Mouse (Mus musculus) cerebellum, adult 9-11 months (tissue): ENCODE measurements around the gene Nrxn3.

Source experiments
- DNase-seq: peaks from one replicate; pipeline ENCODE4 v3.0.0; 2022

Gene Nrxn3

GRCm38 (mm10) chr12:89073167-89073743 is 350.6 kb downstream of the Nrxn3 start:
- no peak for DNase-seq

DNA sequence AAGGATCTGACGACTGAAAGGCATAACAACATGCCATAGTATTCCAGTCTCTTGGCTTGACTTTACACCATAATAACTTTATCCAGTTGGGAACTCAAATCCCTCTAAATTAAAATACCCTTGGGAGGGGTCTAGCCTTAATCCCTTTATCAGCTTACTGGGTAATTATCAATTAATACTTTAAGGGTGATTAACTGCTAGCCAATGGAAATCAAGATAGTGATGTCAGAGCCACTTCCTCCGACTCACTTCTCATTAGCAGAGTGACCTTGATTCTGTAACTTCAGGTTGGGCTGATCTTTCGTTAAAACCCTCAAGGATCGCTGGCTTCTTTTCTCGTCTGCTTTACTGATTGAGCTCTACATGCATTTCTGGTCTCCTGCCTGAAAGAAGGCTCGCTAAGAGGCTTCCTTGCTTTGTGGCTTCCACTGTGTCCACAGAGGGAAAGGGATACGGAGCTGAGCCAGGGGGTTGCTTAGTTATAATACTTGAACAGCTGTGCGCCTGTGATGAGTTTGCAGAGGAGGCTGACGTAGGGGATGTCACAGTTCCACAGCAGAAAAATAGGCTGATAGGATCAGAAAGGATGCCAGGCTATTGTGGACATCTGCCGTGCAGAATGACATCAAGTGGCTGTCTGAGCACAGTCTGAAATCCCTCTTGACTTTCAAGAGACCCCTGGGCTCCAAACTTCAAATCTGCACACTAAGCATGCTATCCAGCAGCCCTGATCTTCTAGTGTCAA is 352.0 kb downstream of the Nrxn3 start:
- no peak for DNase-seq

GRCm38 (mm10) chr12:89093806-89094479 is 371.3 kb downstream of the Nrxn3 start:
- DNase-seq: no peak

- DNase-seq: no peak
Measured at GRCm38 (mm10) chr12:89097561-89097960, 374.9 kb downstream of the Nrxn3 start.

DNA sequence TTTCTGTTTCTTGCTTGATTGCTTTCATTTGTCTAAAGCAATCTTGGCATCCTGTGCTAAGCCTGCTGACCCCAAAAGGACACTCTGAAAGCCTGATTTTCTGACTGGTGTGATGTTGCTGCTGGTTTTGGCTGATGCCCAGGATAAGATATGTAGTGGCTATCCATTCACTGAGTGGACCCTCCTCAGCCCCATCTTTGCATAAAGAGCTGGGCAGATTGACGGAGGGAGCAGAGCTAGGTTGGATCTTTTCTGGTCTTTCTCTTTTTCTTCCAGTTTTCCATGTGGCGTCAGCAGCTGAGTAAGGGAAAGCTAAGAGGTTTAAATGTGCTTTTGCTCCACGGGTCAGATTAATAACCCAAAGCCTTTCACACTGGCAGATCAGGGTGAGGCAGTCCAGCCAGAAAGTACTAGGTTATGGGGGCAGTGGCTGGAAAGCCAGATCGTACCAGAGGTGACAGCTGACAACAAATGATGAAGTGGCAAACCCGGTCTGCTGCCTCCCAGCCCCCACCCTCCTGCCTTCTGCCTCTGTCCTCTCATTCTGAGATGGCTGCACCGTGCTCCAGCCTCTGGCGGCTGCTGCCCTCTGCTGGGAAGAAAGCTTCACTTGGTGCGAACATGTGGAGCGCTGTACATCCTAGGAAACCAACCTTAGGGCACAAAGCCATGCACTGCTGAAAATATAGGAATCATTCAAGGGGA is 383.5 kb downstream of the Nrxn3 start:
- DNase-seq: peak; percentile 39

DNA sequence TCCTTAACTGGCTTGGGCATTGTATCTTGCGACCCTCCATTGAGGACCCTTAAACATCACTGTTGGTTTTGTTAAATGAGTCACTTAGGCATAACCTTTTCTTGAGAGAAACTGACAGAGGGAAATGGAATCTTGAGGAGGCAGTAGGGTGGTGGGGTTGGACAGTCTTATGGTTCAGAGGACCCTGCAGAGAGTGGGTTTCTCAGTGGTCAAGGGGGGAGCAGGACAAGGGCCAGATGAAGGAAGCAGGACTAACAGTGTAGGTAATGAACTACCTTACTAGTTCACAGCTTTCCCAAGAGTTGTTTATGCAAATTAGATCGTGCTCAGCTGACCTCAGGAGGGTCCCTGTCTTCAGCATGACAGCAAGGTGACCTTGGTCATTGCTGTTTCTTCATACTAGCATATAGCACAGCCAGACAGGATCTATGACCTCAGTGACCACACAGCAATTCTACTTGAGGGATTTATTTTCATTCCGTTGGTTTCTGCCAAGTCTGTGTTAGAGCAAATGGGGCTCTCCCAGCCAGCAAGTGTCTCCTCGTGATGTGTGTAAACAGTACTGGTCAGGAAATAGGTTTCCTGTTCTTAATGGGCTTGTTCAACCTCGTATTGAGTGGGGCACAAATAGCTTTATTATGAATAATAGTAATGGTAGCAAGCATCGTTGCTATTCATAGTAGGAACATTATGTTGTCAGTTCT is 384.4 kb downstream of the Nrxn3 start:
- DNase-seq: no peak

- no peak for DNase-seq
Measured at GRCm38 (mm10) chr12:89109779-89110335, 387.2 kb downstream of the Nrxn3 start.

DNA sequence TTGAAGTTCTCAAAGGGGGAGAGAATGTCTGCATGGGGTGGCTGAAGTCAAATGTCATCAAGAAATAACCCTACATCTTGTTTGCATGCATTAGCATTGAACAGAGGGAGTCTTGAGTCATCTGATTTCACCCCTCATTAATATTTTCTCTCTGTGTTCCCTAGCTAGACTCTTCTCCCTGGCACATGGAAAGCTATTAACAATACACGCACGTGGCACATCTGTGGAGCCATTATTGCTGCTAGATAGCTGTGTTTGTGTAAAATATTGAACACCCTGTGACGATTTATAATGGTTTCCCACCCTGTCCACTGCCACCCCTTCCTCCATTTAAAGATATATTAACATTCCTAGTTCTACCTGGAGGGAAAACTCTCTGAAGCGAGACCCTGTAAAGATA is 405.9 kb downstream of the Nrxn3 start:
- no peak for DNase-seq

GRCm38 (mm10) chr12:89129139-89129907 is 406.6 kb downstream of the Nrxn3 start:
- DNase-seq: peak; percentile 9

GRCm38 (mm10) chr12:89134333-89134732 is 411.7 kb downstream of the Nrxn3 start:
- DNase-seq: no peak

DNA sequence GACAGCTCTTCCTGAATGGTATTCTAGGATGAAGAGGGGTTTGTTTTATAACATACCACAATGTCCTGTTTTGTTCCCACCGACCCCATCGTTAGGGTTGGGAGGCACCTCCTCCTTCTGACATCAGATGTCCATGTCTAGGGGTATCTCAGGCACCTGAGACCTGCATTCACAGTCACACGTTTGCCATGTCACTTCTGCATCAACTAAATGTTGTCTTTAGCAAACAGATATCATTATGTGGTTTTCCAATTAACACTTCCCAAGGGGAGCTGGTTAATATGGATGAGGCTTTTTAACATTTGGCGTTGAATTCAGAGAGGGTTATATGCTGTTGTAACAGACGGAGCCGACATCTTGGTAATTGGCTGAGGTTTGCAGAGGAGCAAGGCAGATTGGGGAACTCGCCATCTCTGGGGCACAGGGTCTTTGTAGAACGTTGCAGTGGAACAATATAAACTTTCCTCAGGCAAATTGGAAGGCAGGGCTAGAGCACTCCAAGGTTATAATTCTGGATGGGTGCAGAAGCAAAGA is 412.2 kb downstream of the Nrxn3 start:
- DNase-seq: no peak

DNA sequence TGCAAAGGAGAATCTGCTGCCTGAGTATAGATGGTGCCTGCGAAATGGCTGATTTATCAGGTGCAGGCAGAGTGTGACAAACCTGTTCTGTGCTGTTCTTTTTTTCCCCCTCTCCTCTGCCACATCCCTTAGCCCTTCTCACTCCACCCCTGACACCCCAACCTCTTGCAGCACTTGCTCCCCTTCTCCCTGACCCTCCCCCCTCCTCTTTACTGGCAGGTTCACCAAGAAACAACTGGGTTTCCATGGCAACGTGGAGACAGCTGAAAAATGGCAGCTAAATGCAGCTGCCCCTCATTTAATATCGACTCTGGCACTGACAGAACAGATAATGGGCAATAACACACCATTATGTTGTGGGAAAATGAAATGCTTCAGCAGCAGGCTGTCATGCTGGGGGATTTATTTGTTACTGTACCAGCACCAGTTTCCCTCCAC is 426.3 kb downstream of the Nrxn3 start:
- no peak for DNase-seq

DNA sequence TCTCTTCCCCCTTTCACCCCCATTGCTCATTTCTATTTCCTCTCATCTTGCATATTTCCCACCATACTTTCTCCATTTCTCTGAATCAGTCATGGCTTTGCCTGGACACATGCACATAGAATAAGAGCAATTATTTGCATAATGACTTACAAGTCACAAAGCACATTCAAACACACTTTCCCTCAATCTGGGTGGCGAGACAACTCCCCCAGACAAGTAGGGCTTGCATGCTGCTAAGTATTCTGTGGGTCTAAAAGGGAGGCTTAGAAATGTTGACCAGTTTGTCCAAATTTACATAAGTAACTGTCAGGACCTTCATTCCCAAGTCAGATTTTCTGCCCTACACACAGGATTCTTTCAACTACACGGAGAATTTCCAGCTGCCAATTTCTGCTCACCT is 426.8 kb downstream of the Nrxn3 start:
- no peak for DNase-seq

- no peak for DNase-seq
Measured at GRCm38 (mm10) chr12:89156086-89156757, 433.5 kb downstream of the Nrxn3 start.

- no peak for DNase-seq
Measured at GRCm38 (mm10) chr12:89159353-89159752, 436.7 kb downstream of the Nrxn3 start.

GRCm38 (mm10) chr12:89174306-89175159 is 451.9 kb downstream of the Nrxn3 start:
- DNase-seq: no peak

DNA sequence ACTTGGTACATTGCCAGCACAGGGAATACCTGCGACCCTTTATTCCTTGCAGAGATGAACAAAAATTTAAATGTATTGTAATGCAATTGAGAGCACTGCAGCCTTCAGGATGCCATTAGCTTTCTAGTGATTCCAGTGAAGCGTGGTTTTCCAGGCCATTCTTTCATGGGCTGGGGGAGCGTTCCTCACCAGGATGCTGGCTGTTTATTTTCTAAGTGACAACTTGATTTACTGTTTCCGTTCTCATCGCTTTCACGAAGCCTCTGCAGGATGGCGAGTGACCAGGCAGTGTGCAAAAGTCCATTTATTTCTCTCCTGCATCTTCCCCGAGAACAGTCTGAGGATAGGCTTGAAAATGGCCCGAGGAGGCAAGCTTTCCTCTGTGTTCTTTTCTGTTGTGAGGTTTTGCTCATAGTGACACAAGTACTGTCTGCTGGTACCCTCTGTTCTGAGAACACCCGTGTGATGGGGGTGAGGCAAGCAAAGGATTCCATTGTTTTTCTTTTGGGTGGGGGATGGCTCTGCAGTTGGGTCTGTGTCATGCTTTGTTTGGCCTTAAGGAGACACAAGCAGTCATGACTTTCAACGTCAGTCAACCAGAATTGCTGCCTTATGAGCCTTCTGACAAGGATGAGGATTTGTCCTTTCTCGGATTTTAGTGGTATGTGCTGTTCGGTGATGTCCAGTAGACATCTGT is 457.4 kb downstream of the Nrxn3 start:
- DNase-seq: no peak

- DNase-seq: no peak
Measured at GRCm38 (mm10) chr12:89181157-89181561, 458.5 kb downstream of the Nrxn3 start.
